Mouse (Mus musculus): Measurements from ENCODE around the gene Mybbp1a.

GRCm38 (mm10) chr11:72452140-72452665 lies 11.0 kb downstream of the Mybbp1a start:
- no peak for TF ChIP-seq CTCF (IDR thresholded peaks at IDR 0.05; ENCODE audit: extremely low read depth, insufficient read length, insufficient replicate concordance, low read depth, low read length)
- TF ChIP-seq POLR2A (IDR thresholded peaks at IDR 0.05; ENCODE audit: low read depth, low read length) = no peak
